Mouse (Mus musculus) frontal cortex, postnatal 10 days (tissue): ENCODE results near the gene Trp53.
"Not testable (repeated sequence)": the region's sequence is repeated elsewhere in the genome, so short reads cannot be mapped to it uniquely, and the experiment has no call there.

Source experiments
- DNase-seq, 2 experiments: peaks; one replicate each; pipeline ENCODE4 v3.0.0; 2022; ENCODE audit warnings: low spot score in 2 of 2, mixed read lengths in 1 of 2

Trp53 gene

DNA sequence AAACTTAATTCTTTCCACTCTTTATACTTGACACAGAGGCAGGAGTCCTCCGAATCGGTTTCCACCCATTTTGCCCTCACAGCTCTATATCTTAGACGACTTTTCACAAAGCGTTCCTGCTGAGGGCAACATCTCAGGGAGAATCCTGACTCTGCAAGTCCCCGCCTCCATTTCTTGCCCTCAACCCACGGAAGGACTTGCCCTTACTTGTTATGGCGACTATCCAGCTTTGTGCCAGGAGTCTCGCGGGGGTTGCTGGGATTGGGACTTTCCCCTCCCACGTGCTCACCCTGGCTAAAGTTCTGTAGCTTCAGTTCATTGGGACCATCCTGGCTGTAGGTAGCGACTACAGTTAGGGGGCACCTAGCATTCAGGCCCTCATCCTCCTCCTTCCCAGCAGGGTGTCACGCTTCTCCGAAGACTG is at the start of gene Trp53, which contains the start of gene Wrap53:
Gene Trp53, plus strand, starts transcription at position 269 of the 424 bp plus-strand sequence.
Gene Wrap53, minus strand, starts transcription at position 165 of the 424 bp plus-strand sequence.
- DNase-seq: peak; percentile 87 to 88

DNA sequence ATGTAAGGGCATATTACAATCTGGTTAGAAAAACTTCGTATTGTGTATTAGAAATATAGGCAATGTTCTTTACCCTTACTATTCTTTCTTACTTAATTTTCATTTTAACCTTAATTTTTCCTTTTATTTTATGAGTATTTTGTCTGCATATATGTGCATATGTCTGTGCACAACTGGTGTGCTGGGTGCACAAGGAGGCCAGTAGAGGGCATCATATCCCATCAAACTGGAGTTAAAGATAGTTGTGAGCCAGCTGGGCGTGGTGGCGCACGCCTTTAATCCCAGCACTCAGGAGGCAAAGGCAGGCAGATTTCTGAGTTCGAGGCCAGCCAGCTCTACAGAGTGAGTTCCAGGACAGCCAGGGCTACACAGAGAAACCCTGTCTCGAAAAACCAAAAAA is 49.4 kb upstream of the Trp53 start:
- DNase-seq: not testable (repeated sequence)

DNA sequence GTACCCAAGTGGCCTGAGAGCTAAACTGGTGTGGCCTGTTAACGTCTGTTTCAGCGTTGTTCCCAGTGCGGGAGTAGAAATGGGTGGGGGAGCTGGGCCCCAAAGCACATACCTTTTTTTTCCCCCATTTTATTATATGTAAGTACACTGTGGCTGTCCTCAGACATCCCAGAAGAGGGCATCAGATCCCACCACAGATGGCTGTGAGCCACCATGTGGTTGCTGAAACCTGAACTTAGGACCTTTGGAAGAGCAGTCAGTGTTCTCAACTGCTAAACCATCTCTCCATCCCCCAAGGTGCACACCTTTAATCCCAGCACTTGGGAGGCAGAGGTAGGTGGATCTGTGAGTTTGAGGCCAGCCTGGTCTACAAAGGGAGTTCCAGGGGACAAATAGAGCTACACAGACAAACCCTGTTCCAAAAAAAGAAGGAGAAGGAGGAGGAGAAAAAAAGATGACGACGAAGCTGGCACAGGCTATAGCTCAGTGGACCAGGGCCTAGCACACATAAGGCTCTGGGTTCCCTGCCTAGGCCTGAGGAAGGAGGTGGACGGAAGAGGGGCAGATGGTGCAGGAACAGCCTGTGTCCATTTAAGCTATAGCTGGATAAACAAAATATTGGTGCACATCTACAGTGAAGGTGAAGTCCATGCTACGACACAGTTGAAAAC is 47.5 kb upstream of the Trp53 start:
- DNase-seq: no peak

DNA sequence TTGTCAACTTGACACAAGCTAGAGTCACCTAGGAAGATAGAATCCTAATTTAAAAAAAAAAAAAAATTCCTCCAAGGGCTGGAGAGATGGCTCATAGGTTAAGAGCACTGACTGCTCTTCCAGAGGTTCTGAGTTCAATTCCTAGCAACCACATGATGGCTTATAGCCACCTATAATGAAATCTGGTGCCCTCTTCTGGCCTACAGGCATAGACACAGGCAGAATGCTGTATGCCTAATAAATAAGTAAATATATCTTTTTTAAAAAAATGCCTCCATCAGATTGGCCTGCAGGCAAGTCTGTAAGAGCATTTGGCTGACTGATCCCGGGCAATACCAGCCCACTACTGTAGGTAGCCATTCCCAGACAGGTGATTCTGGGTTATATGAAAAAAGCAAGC is 45.2 kb upstream of the Trp53 start:
- DNase-seq: no peak

DNA sequence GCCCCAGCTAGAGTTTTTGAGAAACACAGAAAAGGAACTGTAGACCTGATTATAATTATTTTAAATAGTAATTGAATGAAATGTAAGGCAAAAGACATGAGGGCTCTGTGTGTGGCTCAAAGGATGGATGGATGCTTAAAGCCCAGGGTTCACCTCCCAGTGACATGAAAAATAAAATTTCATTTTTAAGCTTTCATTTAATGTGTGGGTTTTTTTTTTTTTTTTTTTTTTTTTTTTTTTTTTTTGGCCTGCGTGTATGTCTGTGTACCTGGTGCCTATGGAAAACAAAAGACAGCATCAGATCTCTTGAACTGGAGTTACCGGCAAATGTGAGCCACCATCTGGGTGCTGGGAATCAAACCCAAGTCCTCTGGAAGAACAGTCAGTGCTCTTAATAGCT is 39.5 kb upstream of the Trp53 start:
- no peak for DNase-seq

DNA sequence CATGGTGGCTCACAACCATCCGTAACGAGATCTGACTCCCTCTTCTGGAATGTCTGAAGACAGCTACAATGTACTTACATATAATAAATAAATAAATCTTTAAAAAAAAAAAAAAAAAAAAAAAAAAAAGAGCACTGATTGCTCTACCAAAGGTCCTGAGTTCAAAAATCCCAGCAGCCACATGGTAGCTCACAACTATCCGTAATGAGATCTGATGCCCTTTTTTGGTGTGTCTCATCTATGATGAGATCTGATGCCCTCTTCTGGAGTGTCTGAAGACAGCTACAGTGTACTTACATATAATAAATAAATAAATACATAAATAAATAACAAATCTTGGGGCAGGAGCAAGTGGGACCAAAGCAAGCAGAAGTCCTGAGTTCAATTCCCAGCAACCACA is 38.4 kb upstream of the Trp53 start:
- DNase-seq: not testable (repeated sequence)

DNA sequence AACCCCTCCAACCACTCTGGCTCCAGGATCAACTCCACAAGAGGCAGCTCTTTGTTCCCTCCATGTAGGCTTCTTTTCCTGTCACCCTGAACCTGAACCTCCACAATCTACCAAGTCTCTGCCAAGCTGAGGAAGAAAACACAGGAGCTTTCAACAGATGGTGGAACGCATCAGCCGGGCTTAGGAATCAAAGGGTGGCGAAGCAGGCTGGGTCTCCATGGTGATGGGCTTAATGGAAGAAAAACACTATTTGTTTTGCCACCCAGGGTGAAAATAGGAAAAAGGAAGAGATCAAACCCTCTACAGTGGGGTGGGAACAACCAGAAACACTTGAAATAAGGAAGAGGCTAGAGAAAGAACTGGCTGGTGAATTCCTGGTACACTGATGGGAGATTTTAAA is 36.6 kb upstream of the Trp53 start:
- DNase-seq: no peak

DNA sequence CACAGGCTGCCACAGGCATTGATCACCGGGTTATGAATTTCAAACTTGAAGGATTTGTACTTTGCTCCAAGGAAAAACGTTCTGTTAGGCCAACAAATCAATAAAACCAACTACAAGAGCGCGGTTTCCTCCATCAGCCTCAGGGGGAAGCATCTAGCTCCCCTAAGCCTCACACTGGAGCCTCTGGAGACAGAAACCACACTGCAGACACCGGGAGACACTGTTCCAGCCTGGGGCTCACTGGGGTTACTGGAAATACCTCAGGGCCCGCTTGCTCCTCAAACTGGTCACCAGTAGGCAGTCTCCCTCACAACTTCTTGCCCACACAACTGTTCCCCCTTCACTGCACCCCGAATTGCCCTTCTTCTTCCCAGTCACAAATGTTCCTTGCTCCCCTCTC is 34.2 kb upstream of the Trp53 start:
- DNase-seq: no peak

DNA sequence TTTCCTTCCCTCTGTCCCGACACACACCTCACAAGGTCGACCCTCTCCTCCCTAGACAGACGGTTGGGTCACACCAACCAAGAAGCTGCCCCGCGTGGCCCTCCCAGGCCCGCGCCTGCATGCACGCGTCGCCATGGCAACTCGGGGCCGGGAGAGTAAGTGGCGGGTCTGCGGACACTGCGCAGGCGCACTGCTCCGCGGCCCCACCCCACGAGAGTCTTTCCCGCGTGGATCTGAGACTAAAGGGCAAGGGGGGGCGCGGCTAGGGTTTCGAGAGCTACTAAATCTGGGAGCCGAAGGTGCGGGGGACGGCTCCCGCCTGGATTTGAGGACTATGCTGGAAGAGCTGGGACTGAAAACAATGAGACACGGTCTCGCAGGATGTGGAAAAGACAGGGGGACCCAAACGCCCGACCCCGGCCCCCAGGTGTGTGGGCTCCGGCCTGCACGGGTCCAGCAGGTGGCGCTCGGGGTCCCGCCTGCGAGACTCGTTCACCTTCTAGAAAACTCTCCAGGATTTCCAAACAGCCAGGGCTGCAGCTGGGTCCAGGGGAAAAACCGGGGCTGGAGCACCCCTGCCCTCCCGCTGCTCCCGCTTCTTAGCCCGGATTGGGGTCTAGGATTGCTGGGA is 33.6 kb upstream of the Trp53 start:
- peak; percentile 83 to 86 for DNase-seq

DNA sequence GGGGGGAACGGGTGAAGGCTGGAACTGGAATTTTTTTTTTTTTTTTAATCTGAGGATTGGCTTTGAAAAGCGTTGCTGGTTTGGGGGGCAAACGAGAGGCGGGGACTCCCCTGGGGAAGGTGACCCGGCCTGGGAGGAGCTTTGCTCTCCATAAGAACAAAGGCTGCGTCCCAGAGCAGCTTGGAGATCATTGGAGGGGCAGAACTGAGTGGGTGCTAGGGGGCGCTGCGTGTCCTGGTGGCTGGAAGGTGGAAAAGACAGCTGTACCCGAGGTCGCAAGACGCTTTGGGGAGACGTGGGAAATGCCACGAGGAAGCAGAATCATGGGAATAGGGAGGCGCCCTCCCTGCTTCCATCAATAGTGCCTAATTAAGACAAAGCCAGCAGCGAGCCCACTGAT is 33.1 kb upstream of the Trp53 start:
- peak in 1 of 2 experiments; percentile 50 for DNase-seq

DNA sequence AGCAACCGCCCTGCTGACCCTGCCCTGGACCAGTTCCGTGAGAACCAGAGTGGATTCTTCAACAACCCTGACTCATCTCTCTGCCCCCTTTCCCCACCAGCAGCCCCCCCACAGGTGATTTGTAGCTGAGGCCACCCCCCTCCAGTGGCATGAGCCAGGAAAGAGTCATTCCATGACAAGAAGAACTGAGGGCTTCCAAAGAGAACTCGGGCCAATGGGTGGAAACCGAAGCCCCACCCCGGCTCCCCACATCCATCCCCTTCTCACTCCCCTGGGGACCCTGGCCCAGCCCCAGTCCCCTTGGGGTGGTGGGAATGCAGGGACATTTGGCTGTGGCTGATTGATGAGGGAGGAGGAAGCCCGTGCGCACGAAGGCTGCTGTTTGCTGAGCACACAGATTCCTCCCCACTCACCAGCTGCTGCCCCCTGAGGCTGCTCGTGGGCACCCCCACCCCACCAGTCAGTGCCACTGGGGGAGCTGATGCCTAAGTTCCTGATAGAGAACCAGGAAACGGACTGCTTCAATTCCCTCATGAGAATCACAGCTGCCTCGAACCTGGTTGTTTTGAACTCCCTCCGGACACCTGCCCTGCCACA is 31.0 kb upstream of the Trp53 start, which contains the start of gene Dnah2:
Gene Dnah2, minus strand, starts transcription at position 51 of the 597 bp plus-strand sequence.
- DNase-seq: no peak

DNA sequence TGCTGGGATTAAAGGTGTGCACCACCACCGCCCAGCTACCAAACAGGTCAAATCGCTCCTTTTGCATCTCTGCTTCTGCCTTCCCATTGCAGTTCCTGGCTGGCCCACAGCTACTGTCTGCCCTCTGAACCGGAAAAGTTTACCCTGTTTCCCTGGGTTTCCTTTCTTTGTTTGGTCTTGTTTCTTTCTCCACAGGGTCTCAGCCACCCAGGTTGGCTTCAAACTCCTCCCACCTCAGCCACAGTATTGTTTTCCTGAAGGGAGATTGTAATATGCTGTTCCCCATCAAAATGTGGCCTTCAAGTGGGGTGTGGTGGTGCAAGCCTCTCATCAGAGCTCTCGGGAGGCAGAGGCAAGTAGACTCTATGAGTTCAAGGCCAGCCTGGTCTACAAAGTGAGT is 28.8 kb upstream of the Trp53 start:
- DNase-seq: no peak

DNA sequence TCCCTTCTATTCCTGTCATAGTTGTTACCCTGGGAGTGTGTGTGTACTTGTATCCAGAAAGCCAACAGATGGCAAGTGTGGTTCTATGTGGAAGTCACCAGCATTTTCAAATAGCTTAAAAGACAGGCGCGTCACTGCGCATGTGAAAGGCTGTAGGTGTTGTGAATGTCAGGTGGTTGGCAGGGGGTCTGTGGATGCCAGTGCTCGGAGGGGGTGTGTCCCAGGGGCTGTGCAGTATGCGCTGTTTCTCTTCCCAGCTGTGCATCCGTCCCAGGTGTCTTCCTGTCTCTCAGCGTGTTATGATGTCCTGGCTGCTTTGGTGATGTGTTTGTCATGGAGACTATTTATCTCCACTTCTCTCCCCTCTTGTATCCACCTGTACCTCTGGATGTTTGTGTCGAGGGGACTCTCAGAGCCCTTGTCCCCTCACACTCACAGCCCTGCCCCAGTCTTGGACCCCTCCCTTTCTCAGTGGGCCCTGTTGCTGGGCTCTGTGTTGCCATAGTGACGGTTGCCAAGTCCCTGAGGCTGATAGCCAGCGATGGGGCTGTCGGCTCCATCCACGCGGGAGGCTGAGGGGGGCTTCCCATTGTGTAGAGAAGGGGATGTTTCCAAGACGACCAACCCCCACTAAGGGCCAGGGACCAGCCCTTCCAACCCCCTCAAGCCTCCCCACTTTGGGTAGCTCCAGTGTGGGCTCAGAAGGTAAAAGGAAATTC is 27.4 kb upstream of the Trp53 start:
- DNase-seq: peak; percentile 67 to 70

DNA sequence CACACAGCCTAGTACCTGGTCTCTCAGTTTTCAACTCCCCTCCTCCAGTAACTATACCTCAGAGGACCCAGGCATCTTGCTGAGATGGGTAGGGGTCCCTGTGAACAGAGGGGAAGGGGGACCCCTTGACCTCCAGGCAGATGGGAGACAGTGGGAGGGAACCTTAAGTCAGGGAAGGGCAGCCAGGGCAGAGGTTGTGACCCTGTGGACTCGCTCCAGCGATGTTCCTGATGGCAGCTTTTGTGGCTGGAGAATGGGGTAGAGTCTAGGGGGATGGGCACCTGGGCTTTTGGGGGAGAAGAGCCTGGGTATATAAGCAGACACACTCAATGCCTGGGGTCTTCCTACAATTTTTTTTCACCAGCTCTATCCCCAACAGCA is 26.8 kb upstream of the Trp53 start:
- no peak for DNase-seq

DNA sequence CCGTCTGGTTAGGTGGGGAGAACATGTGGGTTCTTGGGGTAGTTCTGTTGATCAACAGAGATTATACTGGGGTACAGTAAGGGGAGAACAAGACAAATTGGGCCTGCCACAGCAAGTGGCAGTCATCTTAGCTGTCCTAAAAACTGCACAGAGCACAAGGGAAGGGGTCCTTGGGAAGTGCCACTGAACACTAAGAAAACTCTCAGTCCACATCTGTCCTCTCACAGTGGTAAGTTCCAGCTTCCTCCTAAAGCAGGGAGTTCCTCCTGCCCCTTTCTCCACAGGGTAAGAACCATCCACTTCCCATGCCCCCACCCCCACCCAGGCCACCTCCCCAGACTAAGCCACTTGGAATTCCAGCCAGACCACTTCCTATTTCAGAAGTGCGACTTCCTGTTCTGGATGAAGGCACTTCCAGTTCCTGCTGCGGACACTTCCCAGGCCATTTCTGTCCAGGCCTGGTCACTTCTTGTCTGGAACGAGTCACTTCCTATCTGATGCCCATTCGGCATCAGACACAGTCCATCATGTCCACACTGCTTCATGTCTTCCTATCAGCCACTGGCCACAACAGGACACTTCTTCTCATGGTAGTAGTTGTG is 25.5 kb upstream of the Trp53 start:
- DNase-seq: no peak

DNA sequence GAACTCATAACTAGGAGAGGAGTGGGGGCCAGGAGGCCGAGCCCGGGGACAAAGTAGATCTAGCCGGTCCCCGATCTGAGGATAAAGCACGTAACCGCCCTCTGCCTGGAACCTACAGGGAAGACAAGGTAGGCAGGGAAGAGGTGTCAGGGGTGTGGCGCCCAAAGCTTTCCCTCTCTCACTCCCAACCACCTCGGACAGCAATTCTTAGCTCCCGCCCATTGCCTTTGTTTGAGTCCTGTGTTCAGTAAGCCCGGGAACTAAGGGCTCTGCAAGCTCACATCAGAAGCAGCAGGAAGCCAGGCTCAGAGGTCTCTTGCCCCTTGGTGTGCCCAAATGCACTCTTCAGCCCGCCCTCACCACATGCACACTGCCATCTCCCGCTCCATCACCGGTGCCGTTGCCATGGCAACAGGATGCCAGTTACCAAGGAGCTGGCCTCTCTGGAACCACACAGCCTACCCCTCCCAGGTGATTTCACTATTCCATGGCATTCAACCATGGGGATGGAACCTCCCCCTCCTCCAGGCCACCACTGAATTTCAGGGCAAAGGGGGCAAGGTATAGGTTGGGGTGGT is 22.7 kb upstream of the Trp53 start:
- DNase-seq: no peak

DNA sequence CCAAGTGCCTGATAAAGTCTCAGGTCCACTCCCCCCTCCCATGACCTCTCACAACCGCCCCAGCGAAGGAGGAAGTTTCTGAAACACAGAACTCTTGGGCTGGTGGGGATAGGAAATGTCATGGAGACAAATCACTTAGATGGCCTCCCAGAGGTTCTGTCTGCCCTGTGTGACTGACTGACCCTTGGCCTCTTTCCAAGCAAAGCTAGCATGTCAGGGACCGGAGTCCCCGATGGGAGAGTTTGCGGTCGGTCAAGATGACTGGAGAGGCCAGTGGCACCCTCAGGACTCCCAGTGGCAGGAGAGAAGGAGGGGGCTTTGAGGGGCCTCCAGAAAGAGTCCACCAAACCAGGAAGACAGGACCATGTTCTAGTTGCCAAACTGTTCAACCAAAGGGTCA is 21.4 kb upstream of the Trp53 start:
- no peak for DNase-seq

DNA sequence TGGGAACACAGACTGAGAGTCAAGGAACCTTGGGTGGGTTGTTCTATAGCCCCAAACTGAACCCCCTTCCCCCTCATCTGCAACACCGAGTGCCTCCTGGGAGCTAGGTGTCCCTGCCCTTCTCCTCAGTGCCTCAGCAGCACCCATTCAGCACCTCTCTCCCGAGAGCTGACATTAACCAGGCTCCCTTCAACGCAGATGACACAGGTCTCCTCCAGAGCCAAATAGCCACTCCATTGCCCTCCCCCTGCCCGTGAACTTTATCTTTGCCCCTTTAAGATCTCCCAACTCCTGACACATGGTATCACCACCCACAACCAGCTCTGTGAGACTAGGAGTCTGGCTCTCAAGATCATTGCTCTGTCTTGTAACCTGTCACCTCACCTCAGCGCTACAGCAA is 21.0 kb upstream of the Trp53 start:
- no peak for DNase-seq

DNA sequence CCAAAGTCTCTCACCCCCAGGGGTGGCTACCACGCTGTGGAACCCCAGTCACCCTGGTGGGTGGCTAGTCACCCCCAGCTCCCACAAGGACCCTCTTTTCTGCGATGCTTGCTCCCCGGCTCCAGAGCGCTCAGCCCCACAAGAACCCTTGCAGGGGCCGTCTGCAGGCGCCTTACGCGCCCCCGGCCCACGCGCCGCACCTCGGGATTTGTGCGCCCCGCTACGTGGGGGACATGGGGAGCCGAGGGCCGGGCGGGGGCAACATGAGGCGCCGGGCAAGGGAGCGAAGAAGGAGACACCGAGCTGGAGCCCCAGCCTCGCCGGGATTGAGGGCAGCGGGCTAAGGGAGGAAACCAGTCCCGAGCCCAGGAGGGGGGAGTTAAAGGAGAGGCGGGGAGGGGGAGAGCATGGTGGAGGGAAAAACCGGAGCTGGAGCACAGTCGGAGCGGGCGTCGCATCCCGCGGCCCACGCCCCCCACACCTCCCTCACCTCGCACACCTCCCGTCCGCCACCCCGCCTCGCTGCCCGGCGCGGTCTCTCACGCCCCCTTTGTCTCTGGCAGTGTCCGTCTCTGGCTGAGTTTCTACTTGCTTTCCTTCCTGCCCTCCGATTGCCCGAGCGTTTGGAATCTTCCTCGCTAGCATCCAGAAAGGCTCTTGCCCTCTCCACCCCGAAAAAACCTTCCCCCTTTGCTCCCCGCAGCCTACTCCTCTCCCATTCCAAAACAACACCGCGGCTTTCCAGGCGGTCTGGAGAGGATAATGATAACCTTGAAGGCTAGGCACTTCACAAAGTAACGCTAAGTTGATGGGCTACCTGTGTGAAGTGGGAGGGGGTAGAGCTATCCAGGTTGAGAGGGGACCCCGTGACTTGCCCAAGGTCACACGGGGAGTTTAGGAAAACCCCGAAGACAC is 20.1 kb upstream of the Trp53 start, which contains the start of gene Efnb3:
Gene Efnb3, minus strand, starts transcription at position 355 of the 915 bp plus-strand sequence.
- no peak for DNase-seq
